Mouse (Mus musculus): ENCODE measurements at regions not wholly inside any gene's neighbourhood (a gene's known extent, or its start where the extent isn't known, plus 50 kb on each side); places are given as distances from the start of the nearest gene placed in this dataset.

GRCm38 (mm10) chr6:145677475-145678325, 62.1 kb downstream of the Tuba3b start:
- DNase-seq (ENCODE audit: extremely low spot score in 1 of 2, low spot score in 2 of 2): no peak
- intact Hi-C loops (cut with DNase I): no loop called here

GRCm38 (mm10) chr6:145679516-145679915, 64.0 kb downstream of the Tuba3b start:
- no peak for DNase-seq (ENCODE audit: extremely low spot score in 1 of 2, low spot score in 2 of 2)
- intact Hi-C loops (cut with DNase I): no loop called here

GRCm38 (mm10) chr6:145687073-145687472, 59.5 kb upstream of the Rassf8 start:
- intact Hi-C loops (cut with DNase I): no loop called here
- DNase-seq (ENCODE audit: extremely low spot score in 1 of 2, low spot score in 2 of 2): peak in 1 of 2 experiments; percentile 67

GRCm38 (mm10) chr6:145691680-145692079, 54.9 kb upstream of the Rassf8 start:
- DNase-seq (ENCODE audit: extremely low spot score in 1 of 2, low spot score in 2 of 2): no peak
- intact Hi-C loops (cut with DNase I): no loop called here

- intact Hi-C loops (cut with DNase I): no loop called here
- DNase-seq (ENCODE audit: extremely low spot score in 1 of 2, low spot score in 2 of 2): no peak
Observed at GRCm38 (mm10) chr6:145694817-145695216, 51.7 kb upstream of the Rassf8 start.

Data from left cerebral cortex, postnatal 10 days (tissue).